Mouse (Mus musculus) neural tube, embryonic 14.5 days (tissue): ENCODE results near the gene Ccdc77. TPM values are rescaled to one million over a fixed set of nuclear protein-coding genes. Genes with fewer than 3 reads are reported as not detected.

Experiments
- ATAC-seq: fragments of 200-750 bp; cut with Nextera tagmentation; 2 replicates; pipeline ENCODE4 v1.8.0; 2017; ENCODE audit warnings: low read depth, mild to moderate bottlenecking, moderate TSS enrichment, moderate library complexity
- H3K27ac ChIP-seq: fragments of 300-500 bp; sonication (generic); 2 replicates; pipeline ENCODE4 v1.5.1; 2014; ENCODE audit warnings: low read depth, mild to moderate bottlenecking, control low read depth, low read length, moderate library complexity, mixed read lengths
- H3K27me3 ChIP-seq: fragments of 300-500 bp; sonication (generic); 2 replicates; pipeline ENCODE4 v1.6.1; 2014; ENCODE audit warnings: low read length; ENCODE audit not compliant: control insufficient read depth, insufficient read depth
- H3K36me3 ChIP-seq: fragments of 300-500 bp; sonication (generic); 2 replicates; pipeline ENCODE4 v1.6.1; 2014; ENCODE audit warnings: low read length, mixed read lengths; ENCODE audit not compliant: control insufficient read depth, insufficient read depth
- H3K4me1 ChIP-seq: fragments of 300-500 bp; sonication (generic); 2 replicates; pipeline ENCODE4 v1.6.1; 2014; ENCODE audit warnings: low read length; ENCODE audit not compliant: control insufficient read depth, insufficient read depth
- H3K4me2 ChIP-seq: fragments of 300-500 bp; sonication (generic); 2 replicates; pipeline ENCODE4 v1.6.1; 2014; ENCODE audit warnings: mild to moderate bottlenecking, low read depth, low read length, control low read depth
- H3K4me3 ChIP-seq: fragments of 300-500 bp; sonication (generic); 2 replicates; pipeline ENCODE4 v1.5.1; 2014; ENCODE audit warnings: low read depth, low read length, control low read depth, mixed read lengths
- H3K9ac ChIP-seq: fragments of 300-500 bp; sonication (generic); replicated peaks from 2 replicates; pipeline ENCODE4 v1.6.1; 2014; ENCODE audit warnings: low read depth, mild to moderate bottlenecking, control low read depth, low read length, mixed read lengths
- H3K9me3 ChIP-seq: fragments of 300-500 bp; sonication (generic); 2 replicates; pipeline ENCODE4 v1.6.1; 2016; ENCODE audit warnings: low read length; ENCODE audit not compliant: control insufficient read depth
- WGBS: fragments of 180-500 bp; shearing (Covaris S2); extraction: QIAGEN DNeasy Blood & Tissue Kit; methylation state at CpG from one replicate; pipeline ENCODE4 v1.1.7; 2014; 5-methylcytosine and 5-hydroxymethylcytosine counted together
- polyA plus RNA-seq: library from polyadenylated mRNA; unstranded; fragments of >200 nt; fragmentation: Nextera tagmentation; extraction: Ambion mirVana; gene quantifications from 2 replicates; pipeline ENCODE4 v1.2.1, GENCODE M21; 2014

The Ccdc77 gene
- polyA plus RNA-seq, 1 experiment from 2014 or later: 9.0 TPM

DNA sequence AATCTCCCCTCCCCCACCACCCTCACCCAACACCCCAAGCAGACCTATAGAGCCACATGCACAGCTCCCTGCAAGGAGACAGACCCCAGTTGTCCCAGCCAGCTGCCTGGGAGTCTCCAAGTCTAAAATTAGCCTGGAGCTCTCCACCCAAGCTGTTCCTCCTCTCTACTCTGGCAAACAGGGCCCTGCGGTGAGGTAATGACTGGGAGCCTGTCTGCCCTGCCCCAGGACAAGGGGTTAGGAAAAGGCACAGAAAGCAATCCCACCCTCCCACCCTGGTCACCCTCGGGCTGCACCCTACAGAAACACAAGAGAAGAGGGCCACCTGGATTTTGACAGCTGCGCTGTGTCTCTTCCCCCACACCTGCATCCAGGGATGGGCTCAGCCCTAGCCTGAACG is 89.3 kb downstream of the Ccdc77 start:
- Histone ChIP-seq H3K4me1 (no peaks in the 10 kb centered on the region), H3K9ac (no peak overlapping the region), H3K27ac (no peak overlapping the region), H3K4me2 (no peak overlapping the region), H3K4me3 (no peak overlapping the region), H3K9me3 (no peaks in the 10 kb centered on the region), H3K36me3 (no peaks in the 10 kb centered on the region), H3K27me3 (no peaks in the 10 kb centered on the region)
- ATAC-seq: no peak
- WGBS: 67% methylated on average over 4 of the region's 4 CpGs

Other genes with a start within 250 kb of the Ccdc77 start
- not detected in 2 replicates for gene D330020A13Rik, start 70.0 kb downstream of the Ccdc77 start, polyA plus RNA-seq
- gene B4galnt3, start 69.8 kb downstream of the Ccdc77 start, polyA plus RNA-seq: 0.09 TPM in 2 replicates
- 35.0 and 40.6 TPM in 2 replicates for gene Kdm5a, start 250 bp downstream of the Ccdc77 start, polyA plus RNA-seq
- gene Il17ra, start 98.9 kb upstream of the Ccdc77 start, polyA plus RNA-seq: 3.1 and 3.2 TPM in 2 replicates
- gene Tmem121b, start 129.4 kb upstream of the Ccdc77 start, polyA plus RNA-seq: 2.8 and 3.3 TPM in 2 replicates
- 11.8 and 14.2 TPM in 2 replicates for gene Hdhd5, start 166.9 kb upstream of the Ccdc77 start, polyA plus RNA-seq